Comparison of ENCODE assay signal across 15 mouse cellular contexts in the genomic region with DNA sequence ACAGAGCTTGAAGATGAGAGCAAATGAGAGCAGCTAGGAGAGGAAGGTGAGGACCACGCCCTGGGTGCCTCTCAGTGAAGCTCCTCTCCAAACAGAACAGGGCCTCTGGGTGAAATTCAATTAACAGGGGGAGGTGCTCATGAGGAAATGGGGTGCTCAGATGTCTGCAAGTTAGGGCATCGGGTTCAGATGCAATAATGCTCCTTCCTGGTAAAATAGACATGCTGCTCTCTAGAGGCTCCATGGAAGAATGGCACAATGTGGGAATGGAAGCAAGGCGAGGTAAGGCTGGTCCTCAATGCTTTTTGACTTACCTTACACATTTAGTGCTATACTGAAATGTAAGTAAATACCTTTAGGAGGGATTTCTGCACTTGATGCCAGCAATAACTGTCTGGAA.
A peak's percentile ranks its signal among the peaks of the same experiment; 100 is the strongest.
DNase-seq lines count a peak whose midpoint lies in the region; ATAC-seq and TF ChIP-seq lines count a peak whose summit lies in the region.
"Had no signal": no experiment of that assay in that cellular context is flagged by ENCODE, and none has a peak within 500 bp of the region (broad histone marks: within the 10 kb centered on the region; RNA-seq: fewer than 3 reads in every experiment).

No protein-coding gene starts in this region.

- no peaks in the 10 kb centered on the region for H3K9me3 ChIP-seq in hindbrain, postnatal 0 days (ENCODE audit: low read length)
- no peaks in the 10 kb centered on the region for H3K9me3 ChIP-seq in hindbrain, embryonic 14.5 days (ENCODE audit: control insufficient read depth, low read length)
- H3K9me3 ChIP-seq in midbrain, embryonic 16.5 days (replicated peaks; ENCODE audit: control insufficient read depth, low read length, poor library complexity, severe bottlenecking) = no peaks in the 10 kb centered on the region
- H3K9me3 ChIP-seq in midbrain, embryonic 15.5 days = no peaks in the 10 kb centered on the region

- TF ChIP-seq POLR2A in cerebellum, adult 2 months (IDR thresholded peaks at IDR 0.05; ENCODE audit: borderline replicate concordance, insufficient read depth, low read length) = no peak

- no peak overlapping the region for H3K4me2 ChIP-seq in hindbrain, postnatal 0 days (ENCODE audit: low read depth, low read length)
- H3K4me2 ChIP-seq in hindbrain, embryonic 14.5 days (replicated peaks) = no peak overlapping the region
- H3K4me2 ChIP-seq in midbrain, embryonic 16.5 days (ENCODE audit: low read length) = no peak overlapping the region
- no peak overlapping the region for H3K4me2 ChIP-seq in midbrain, embryonic 15.5 days

- DNase-seq in cerebellum, adult 2 months = no peak
- DNase-seq in cerebellum, postnatal 4 days (ENCODE audit: low spot score in 2 of 2) = no peak
- peak; percentile 39 for DNase-seq in hindbrain, postnatal 0 days (ENCODE audit: low spot score)
- no peak for DNase-seq in hindbrain, embryonic 14.5 days (ENCODE audit: low spot score)
- no peak for DNase-seq in ovary, adult 18-20 months (ENCODE audit: low spot score)
- no peak for DNase-seq in adrenal gland, postnatal 36 days
- DNase-seq: adrenal gland, postnatal 14 days; cerebellum, adult 8-10 months; gastrocnemius, postnatal 10 days; heart, postnatal 36 days; kidney, adult 2 months; right cerebral cortex, postnatal 14 days had no signal

- no peak overlapping the region for H3K9ac ChIP-seq in hindbrain, postnatal 0 days (replicated peaks; ENCODE audit: low read length)
- H3K9ac ChIP-seq in hindbrain, embryonic 14.5 days = no peak overlapping the region
- H3K9ac ChIP-seq in midbrain, embryonic 16.5 days (ENCODE audit: low read depth, low read length) = no peak overlapping the region
- no peak overlapping the region for H3K9ac ChIP-seq in midbrain, embryonic 15.5 days
- H3K9ac ChIP-seq: liver, embryonic 14.5 days had no signal

- 30% methylated on average over 3 of the region's 3 CpGs for WGBS in cerebellum, adult 2 months
- 39% methylated on average over 3 of the region's 3 CpGs for WGBS in hindbrain, postnatal 0 days
- WGBS in hindbrain, embryonic 14.5 days = 40% methylated on average over 3 of the region's 3 CpGs
- 39% methylated on average over 3 of the region's 3 CpGs for WGBS in midbrain, embryonic 16.5 days
- WGBS in midbrain, embryonic 15.5 days = 24% methylated on average over 3 of the region's 3 CpGs

- no peaks in the 10 kb centered on the region for H3K4me1 ChIP-seq in cerebellum, adult 2 months (ENCODE audit: control insufficient read depth, insufficient read depth, low read length)
- no peaks in the 10 kb centered on the region for H3K4me1 ChIP-seq in hindbrain, postnatal 0 days (ENCODE audit: insufficient read depth, low read length)
- no peaks in the 10 kb centered on the region for H3K4me1 ChIP-seq in hindbrain, embryonic 14.5 days (replicated peaks; ENCODE audit: control insufficient read depth, insufficient read depth, low read length)
- no peaks in the 10 kb centered on the region for H3K4me1 ChIP-seq in midbrain, embryonic 16.5 days (ENCODE audit: control insufficient read depth, insufficient read depth, low read length)
- no peaks in the 10 kb centered on the region for H3K4me1 ChIP-seq in midbrain, embryonic 15.5 days

- H3K36me3 ChIP-seq in hindbrain, postnatal 0 days (ENCODE audit: insufficient read depth, low read length) = no peaks in the 10 kb centered on the region
- no peaks in the 10 kb centered on the region for H3K36me3 ChIP-seq in hindbrain, embryonic 14.5 days (replicated peaks; ENCODE audit: control insufficient read depth, insufficient read depth)
- no peaks in the 10 kb centered on the region for H3K36me3 ChIP-seq in midbrain, embryonic 16.5 days (ENCODE audit: control insufficient read depth, insufficient read depth, low read length)
- no peaks in the 10 kb centered on the region for H3K36me3 ChIP-seq in midbrain, embryonic 15.5 days (replicated peaks)

- TF ChIP-seq CTCF in cerebellum, adult 2 months (IDR thresholded peaks at IDR 0.05; ENCODE audit: borderline replicate concordance, insufficient read depth, low read depth, low read length) = peak; percentile 29; the same call in 1 of the 2 replicates
- peak; percentile 68 for TF ChIP-seq CTCF in hindbrain, postnatal 0 days (IDR thresholded peaks at IDR 0.05; ENCODE audit: low read depth)

- H3K27me3 ChIP-seq in cerebellum, adult 2 months (ENCODE audit: control insufficient read depth, insufficient read depth, low read length) = no peaks in the 10 kb centered on the region
- no peaks in the 10 kb centered on the region for H3K27me3 ChIP-seq in hindbrain, postnatal 0 days (ENCODE audit: insufficient read depth, low read length)
- H3K27me3 ChIP-seq in hindbrain, embryonic 14.5 days (ENCODE audit: control insufficient read depth, insufficient read depth, low read length) = no peaks in the 10 kb centered on the region
- H3K27me3 ChIP-seq in midbrain, embryonic 16.5 days (ENCODE audit: control insufficient read depth, insufficient read depth, low read depth, low read length) = no peaks in the 10 kb centered on the region
- H3K27me3 ChIP-seq in midbrain, embryonic 15.5 days (replicated peaks) = no peaks in the 10 kb centered on the region

- H3K4me3 ChIP-seq in cerebellum, adult 2 months (replicated peaks; ENCODE audit: insufficient read depth, low read depth, low read length) = no peak overlapping the region
- no peak overlapping the region for H3K4me3 ChIP-seq in hindbrain, postnatal 0 days (ENCODE audit: low read length)
- no peak overlapping the region for H3K4me3 ChIP-seq in hindbrain, embryonic 14.5 days (replicated peaks; ENCODE audit: low read length)
- H3K4me3 ChIP-seq in midbrain, embryonic 16.5 days (ENCODE audit: low read depth, low read length) = no peak overlapping the region
- H3K4me3 ChIP-seq in midbrain, embryonic 15.5 days = no peak overlapping the region

- H3K27ac ChIP-seq in cerebellum, adult 2 months (ENCODE audit: insufficient read depth, low read length) = no peak overlapping the region
- H3K27ac ChIP-seq in hindbrain, postnatal 0 days = no peak overlapping the region
- no peak overlapping the region for H3K27ac ChIP-seq in hindbrain, embryonic 14.5 days
- H3K27ac ChIP-seq in midbrain, embryonic 16.5 days (ENCODE audit: low read length) = no peak overlapping the region
- H3K27ac ChIP-seq in midbrain, embryonic 15.5 days = no peak overlapping the region
- H3K27ac ChIP-seq: liver, embryonic 14.5 days had no signal

- no peak for ATAC-seq in hindbrain, postnatal 0 days
- ATAC-seq in hindbrain, embryonic 14.5 days (ENCODE audit: low FRiP score) = no peak
- ATAC-seq in midbrain, embryonic 16.5 days = 0 out of 2 replicates have a peak, but pooled peaks have one; percentile 16
- no peak for ATAC-seq in midbrain, embryonic 15.5 days (replicated peaks)
